Mouse (Mus musculus) hindbrain, embryonic 16.5 days (tissue): Measurements from ENCODE around the gene Jakmip3. TPM values are rescaled to one million over a fixed set of nuclear protein-coding genes. Genes with fewer than 3 reads are reported as not detected.

Experiments used
- ATAC-seq: fragments of 200-750 bp; cut with Nextera tagmentation; 2 replicates; pipeline ENCODE4 v1.8.0; 2017; ENCODE audit warnings: moderate TSS enrichment, moderate library complexity
- H3K27ac ChIP-seq: fragments of 300-500 bp; sonication (generic); 2 replicates; pipeline ENCODE4 v1.5.1; 2014; ENCODE audit warnings: low read depth, mild to moderate bottlenecking, control low read depth, low read length, moderate library complexity
- H3K27me3 ChIP-seq: fragments of 300-500 bp; sonication (generic); replicated peaks from 2 replicates; pipeline ENCODE4 v1.6.1; 2014; ENCODE audit warnings: low read length; ENCODE audit not compliant: control insufficient read depth, insufficient read depth
- H3K36me3 ChIP-seq: fragments of 300-500 bp; sonication (generic); 2 replicates; pipeline ENCODE4 v1.6.1; 2014; ENCODE audit warnings: mild to moderate bottlenecking, low read length, moderate library complexity, mixed read lengths; ENCODE audit not compliant: control insufficient read depth, insufficient read depth
- H3K4me1 ChIP-seq: fragments of 300-500 bp; sonication (generic); 2 replicates; pipeline ENCODE4 v1.6.1; 2014; ENCODE audit warnings: low read depth, low read length; ENCODE audit not compliant: control insufficient read depth, insufficient read depth
- H3K4me2 ChIP-seq: fragments of 300-500 bp; sonication (generic); 2 replicates; pipeline ENCODE4 v1.6.1; 2014; ENCODE audit warnings: mild to moderate bottlenecking, low read length, control low read depth, moderate library complexity
- H3K4me3 ChIP-seq: fragments of 300-500 bp; sonication (generic); 2 replicates; pipeline ENCODE4 v1.5.1; 2014; ENCODE audit warnings: mild to moderate bottlenecking, low read length, control low read depth, moderate library complexity
- H3K9ac ChIP-seq: fragments of 300-500 bp; sonication (generic); 2 replicates; pipeline ENCODE4 v1.6.1; 2014; ENCODE audit warnings: low read depth, mild to moderate bottlenecking, control low read depth, low read length, moderate library complexity
- H3K9me3 ChIP-seq: fragments of 300-500 bp; sonication (generic); 2 replicates; pipeline ENCODE4 v1.6.1; 2014; ENCODE audit warnings: mild to moderate bottlenecking, low read length, moderate library complexity; ENCODE audit not compliant: control insufficient read depth
- WGBS: fragments of 180-500 bp; shearing (Covaris S2); extraction: QIAGEN DNeasy Blood & Tissue Kit; methylation state at CpG from one replicate; pipeline ENCODE4 v1.1.7; 2014; 5-methylcytosine and 5-hydroxymethylcytosine counted together
- polyA plus RNA-seq: library from polyadenylated mRNA; unstranded; fragments of >200 nt; fragmentation: Nextera tagmentation; extraction: Ambion mirVana; gene quantifications from 2 replicates; pipeline ENCODE4 v1.2.1, GENCODE M21; 2015

The Jakmip3 gene
- polyA plus RNA-seq, 1 experiment from 2014 or later, result 12.5 TPM

DNA sequence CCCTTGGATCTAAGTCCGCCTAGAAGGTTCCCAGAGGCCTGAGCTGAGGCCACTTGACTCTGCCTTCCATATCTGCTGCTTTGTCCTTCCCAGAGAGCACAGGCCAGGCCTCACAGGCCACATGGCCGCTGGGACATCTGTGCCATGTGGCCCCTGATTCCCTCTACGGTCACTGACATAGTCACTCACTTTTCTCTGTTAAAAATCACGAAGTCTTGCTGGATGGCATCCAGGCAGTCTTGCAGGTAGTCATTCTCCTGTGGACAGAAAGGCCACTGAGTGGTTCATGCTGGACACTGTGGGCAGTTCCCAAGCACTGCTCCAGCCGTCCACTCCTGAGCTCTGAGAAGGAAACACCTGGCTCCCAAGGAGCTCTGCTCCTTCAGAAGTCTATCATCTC, 164.5 kb downstream of the Jakmip3 start:
- Histone ChIP-seq H3K4me2 (no peak overlapping the region), H3K27me3 (no peaks in the 10 kb centered on the region), H3K4me1 (no peaks in the 10 kb centered on the region), H3K9ac (no peak overlapping the region), H3K9me3 (no peaks in the 10 kb centered on the region), H3K36me3 (no peaks in the 10 kb centered on the region), H3K4me3 (no peak overlapping the region), H3K27ac (no peak overlapping the region)
- ATAC-seq, result no peak
- WGBS, result 78% methylated on average over 5 of the region's 5 CpGs

DNA sequence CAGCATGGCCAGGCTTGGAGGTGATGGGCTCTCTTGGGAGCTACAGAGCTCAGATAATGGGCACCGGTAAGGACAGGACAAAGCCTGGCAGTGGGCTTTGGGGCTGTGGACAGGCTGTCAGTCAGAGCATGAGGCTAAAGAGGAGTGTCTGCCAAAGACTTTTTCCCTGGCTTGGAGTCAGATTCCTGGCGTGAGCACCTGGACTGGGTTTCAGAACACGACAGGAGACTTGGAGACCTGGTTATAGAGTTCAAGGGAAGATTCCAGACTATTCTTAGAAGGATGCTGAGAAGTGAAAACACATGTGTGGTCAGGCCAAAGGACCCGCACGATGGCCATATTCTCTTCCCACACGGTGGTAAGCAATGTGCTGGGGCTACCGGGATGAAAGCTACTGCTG, 165.2 kb downstream of the Jakmip3 start:
- ATAC-seq, result no peak
- Histone ChIP-seq H3K4me1 (no peaks in the 10 kb centered on the region), H3K36me3 (no peaks in the 10 kb centered on the region), H3K27ac (no peak overlapping the region), H3K9me3 (no peaks in the 10 kb centered on the region), H3K9ac (no peak overlapping the region), H3K4me2 (no peak overlapping the region), H3K4me3 (no peak overlapping the region), H3K27me3 (no peaks in the 10 kb centered on the region)
- 70% methylated on average over 7 of the region's 7 CpGs for WGBS

DNA sequence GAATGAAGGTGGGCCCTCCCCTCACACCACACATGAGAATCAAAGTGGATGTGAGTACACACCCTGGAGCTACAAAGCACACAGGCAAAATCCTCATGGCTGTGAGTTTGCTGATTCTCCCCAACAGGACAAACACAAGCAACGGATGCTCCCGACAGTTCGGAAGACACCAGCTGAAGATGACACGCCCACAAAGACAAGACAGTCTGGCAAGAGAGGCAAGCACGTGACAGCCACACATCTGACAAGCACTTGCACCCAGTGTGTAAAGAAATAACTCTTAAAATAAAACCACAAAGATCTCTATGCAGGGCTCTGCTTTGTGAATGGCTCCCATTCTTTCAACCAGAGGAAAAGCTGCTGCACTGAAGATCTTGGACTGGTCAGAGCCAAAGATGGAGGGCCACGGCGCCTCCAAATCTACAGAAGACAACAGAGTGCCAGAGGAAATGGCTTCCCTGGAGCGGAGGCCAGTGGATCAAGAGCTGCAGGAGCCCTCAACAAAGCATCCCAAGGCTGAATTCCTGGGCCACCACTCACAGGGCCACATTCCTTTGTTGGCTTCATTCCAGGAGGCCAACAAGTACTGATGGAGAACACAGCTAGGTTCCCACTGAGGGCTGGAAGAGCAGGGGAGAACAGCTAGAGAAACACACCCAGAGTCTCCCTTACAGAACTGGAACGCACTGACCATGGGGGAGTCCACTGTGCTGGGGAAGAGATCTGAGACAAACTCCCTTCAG, 167.5 kb downstream of the Jakmip3 start:
- no peak for ATAC-seq
- Histone ChIP-seq H3K4me3 (no peak overlapping the region), H3K9ac (no peak overlapping the region), H3K27me3 (no peaks in the 10 kb centered on the region), H3K4me1 (no peaks in the 10 kb centered on the region), H3K36me3 (no peaks in the 10 kb centered on the region), H3K4me2 (no peak overlapping the region), H3K9me3 (no peaks in the 10 kb centered on the region), H3K27ac (no peak overlapping the region)
- 75% methylated on average over 9 of the region's 9 CpGs for WGBS

DNA sequence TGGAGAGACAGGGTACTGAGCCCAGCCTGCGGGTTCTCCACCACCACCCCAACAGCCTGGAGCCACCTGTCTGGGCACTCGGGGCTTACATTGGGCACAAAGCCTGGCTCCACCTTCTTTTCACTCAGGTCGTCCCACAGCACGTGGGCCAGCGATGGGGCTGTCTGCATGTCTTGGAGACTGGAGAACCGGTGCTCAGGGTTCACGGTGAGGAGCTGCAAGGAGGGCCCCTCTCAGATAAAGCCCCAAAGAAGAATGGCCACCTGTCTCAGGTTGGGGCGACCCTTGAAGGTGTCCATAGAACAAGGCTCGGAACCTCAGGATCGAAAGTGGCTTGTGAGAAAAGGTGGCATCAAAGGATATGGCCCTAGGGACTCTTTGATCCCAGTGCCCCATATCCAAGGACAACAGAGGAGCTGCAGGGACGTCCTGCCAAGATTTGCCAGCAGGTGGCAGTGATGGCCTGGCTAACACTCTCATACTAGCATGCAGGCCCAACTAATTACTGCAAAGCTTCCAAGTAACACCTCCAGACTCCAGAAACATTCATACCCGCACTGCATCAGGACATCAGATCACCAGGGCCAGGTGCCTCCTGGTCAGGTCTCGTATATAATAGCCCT, 178.7 kb downstream of the Jakmip3 start:
- Histone ChIP-seq H3K9me3 (no peaks in the 10 kb centered on the region), H3K27ac (no peak overlapping the region), H3K27me3 (0 out of 2 replicates have a peak, but pooled peaks cover 2% of the 10 kb centered on the region), H3K36me3 (no peaks in the 10 kb centered on the region), H3K9ac (no peak overlapping the region; the same call in 1 of the 2 replicates), H3K4me2 (no peak overlapping the region), H3K4me1 (no peaks in the 10 kb centered on the region), H3K4me3 (no peak overlapping the region)
- WGBS, result 46% methylated on average over 13 of the region's 13 CpGs
- peak; percentile 91 for ATAC-seq

DNA sequence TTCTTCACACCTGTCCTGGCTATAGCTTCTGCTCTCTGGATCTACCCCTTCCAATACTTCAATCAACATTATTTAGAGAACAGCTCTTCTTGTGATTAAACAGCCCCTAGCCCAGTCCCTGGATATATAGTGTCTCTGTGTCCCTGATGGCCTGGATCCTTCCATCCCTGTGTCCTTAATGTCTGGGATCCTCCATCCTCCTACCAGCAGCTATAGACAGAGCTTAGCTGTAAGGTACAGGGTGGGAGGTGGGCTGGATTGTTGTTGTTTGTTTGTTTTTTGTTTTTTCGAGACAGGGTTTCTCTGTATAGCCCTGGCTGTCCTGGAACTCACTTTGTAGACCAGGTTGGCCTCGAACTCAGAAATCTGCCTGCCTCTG, 179.2 kb downstream of the Jakmip3 start:
- H3K36me3 ChIP-seq, result no peaks in the 10 kb centered on the region
- no peak overlapping the region for H3K4me2 ChIP-seq
- 0 out of 2 replicates have a peak, but pooled peaks cover 2% of the 10 kb centered on the region for H3K27me3 ChIP-seq
- H3K27ac ChIP-seq, result no peak overlapping the region
- ATAC-seq, result peak; percentile 52
- H3K9ac ChIP-seq, result no peak overlapping the region
- WGBS, result 71% methylated on average over 2 of the region's 2 CpGs
- no peaks in the 10 kb centered on the region for H3K4me1 ChIP-seq
- H3K4me3 ChIP-seq, result no peak overlapping the region
- H3K9me3 ChIP-seq, result no peaks in the 10 kb centered on the region

DNA sequence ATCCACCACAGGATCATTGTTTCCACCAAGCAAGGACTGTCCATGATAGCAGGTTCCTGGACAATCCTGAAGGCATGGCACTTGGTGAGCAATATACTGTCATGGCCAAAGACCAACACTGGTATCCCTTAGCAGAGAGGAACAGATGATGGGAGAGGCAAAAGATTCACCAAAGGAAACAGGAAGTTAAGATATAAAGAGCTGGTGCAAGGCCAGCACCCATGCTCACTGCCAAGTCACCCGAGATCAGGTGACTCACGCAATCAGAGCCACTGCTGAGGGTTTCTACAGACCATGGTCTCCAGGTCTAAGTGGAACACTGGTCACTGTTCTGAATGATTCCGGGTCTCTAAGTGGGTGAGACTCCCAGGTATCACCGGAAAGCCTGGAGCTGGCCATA, 185.4 kb downstream of the Jakmip3 start:
- Histone ChIP-seq H3K27ac (no peak overlapping the region), H3K4me1 (0 out of 2 replicates have a peak, but pooled peaks cover under 1% of the 10 kb centered on the region), H3K4me2 (no peak overlapping the region), H3K9ac (no peak overlapping the region), H3K36me3 (no peaks in the 10 kb centered on the region), H3K4me3 (no peak overlapping the region), H3K9me3 (no peaks in the 10 kb centered on the region), H3K27me3 (no peaks in the 10 kb centered on the region)
- no peak for ATAC-seq
- WGBS, result 87% methylated on average over 4 of the region's 4 CpGs

DNA sequence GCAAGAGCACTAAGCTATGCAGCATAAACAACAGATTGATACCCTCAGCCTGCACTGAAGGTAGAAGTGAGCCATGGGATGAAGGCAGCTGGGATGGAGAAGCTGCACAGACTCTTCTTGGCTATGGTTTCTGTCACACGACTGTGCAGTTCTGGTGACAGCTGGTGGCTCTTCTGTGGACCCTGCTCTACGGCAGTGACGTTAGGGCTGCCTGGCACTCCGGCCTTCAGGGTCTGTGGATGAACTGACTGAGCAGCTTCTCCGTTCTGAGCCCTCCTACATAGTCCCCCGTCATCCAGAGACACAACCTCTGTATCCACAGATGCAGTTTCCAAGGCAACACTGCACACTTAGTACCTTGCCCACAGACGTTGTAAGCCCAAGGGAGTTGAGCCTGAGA, 186.0 kb downstream of the Jakmip3 start:
- H3K27me3 ChIP-seq, result no peaks in the 10 kb centered on the region
- H3K36me3 ChIP-seq, result no peaks in the 10 kb centered on the region
- no peak overlapping the region for H3K4me2 ChIP-seq
- no peak overlapping the region for H3K4me3 ChIP-seq
- no peaks in the 10 kb centered on the region for H3K9me3 ChIP-seq
- WGBS, result 67% methylated on average over 7 of the region's 7 CpGs
- ATAC-seq, result no peak
- H3K9ac ChIP-seq, result no peak overlapping the region
- H3K4me1 ChIP-seq, result 0 out of 2 replicates have a peak, but pooled peaks cover 2% of the 10 kb centered on the region
- no peak overlapping the region for H3K27ac ChIP-seq

DNA sequence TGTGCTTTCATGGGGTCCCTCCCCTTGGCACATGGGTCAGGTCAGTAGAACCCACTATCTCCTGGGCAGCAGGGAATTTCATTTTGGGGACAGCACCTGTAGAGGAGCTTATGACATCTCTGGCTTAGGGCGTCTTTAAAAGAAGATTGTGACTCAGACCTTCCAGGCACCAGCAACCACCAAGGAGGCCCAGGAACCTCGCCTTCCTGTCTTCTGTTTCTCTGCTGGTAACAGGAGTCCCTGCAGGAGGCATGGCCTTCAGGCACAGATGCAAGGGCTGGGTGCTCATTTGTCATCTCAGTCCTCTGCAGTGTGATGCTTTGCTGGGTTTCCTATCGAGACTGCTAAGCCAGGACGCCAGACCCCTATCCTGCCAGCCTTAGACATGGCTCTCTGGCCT, 188.5 kb downstream of the Jakmip3 start:
- Histone ChIP-seq H3K27ac (no peak overlapping the region), H3K9me3 (no peaks in the 10 kb centered on the region), H3K4me1 (peaks cover 6% of the 10 kb centered on the region), H3K27me3 (no peaks in the 10 kb centered on the region), H3K4me2 (no peak overlapping the region), H3K4me3 (no peak overlapping the region), H3K9ac (no peak overlapping the region), H3K36me3 (no peaks in the 10 kb centered on the region)
- 76% methylated on average over 4 of the region's 4 CpGs for WGBS
- ATAC-seq, result no peak

DNA sequence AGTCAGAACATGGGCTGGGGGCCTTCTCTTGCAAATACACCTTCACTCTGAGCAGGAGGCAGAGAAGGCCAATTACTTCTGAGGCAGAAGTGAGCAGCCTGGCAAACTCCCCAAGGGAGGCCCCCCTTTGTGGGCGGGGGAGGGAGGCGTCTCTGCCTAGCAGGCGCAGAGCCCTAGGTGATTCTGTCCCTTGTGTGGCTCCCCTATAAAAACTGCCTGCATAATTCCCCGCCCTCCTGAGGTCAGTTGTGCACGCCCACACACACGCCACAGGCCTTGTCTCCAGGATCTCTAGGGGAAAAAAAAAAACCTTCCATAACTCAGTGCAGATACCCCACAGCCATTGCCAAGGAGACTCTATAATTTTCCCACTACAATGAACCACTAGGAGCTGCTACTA, 189.8 kb downstream of the Jakmip3 start:
- ATAC-seq, result no peak
- H3K27me3 ChIP-seq, result no peaks in the 10 kb centered on the region
- H3K27ac ChIP-seq, result no peak overlapping the region
- no peaks in the 10 kb centered on the region for H3K9me3 ChIP-seq
- H3K4me2 ChIP-seq, result no peak overlapping the region
- H3K4me1 ChIP-seq, result peaks cover 6% of the 10 kb centered on the region
- H3K36me3 ChIP-seq, result no peaks in the 10 kb centered on the region
- WGBS, result 36% methylated on average over 6 of the region's 6 CpGs
- no peak overlapping the region for H3K9ac ChIP-seq
- no peak overlapping the region for H3K4me3 ChIP-seq
